Mouse (Mus musculus) gastrocnemius, adult 2 months (tissue): ENCODE data around the gene Spg7. TPM values are rescaled to one million over a fixed set of nuclear protein-coding genes. Genes with fewer than 3 reads are reported as not detected.

ENCODE experiments used
- DNase-seq: peaks from one replicate; pipeline ENCODE4 v3.0.0; 2022
- H3K27ac ChIP-seq: fragments of 200-600 bp; 2 replicates; pipeline ENCODE4 v1.8.1; 2022; ENCODE audit warnings: mild to moderate bottlenecking
- H3K4me3 ChIP-seq: fragments of 200-600 bp; 2 replicates; pipeline ENCODE4 v1.8.1; 2022; ENCODE audit warnings: mild to moderate bottlenecking, moderate library complexity
- CTCF ChIP-seq: fragments of 200-600 bp; IDR thresholded peaks from 2 replicates; pipeline ENCODE4 v1.8.1; 2022; ENCODE audit warnings: antibody characterized with exemption, mild to moderate bottlenecking, moderate library complexity
- intact Hi-C: fragments of 180-260 bp; cut with DNase I; formaldehyde crosslinking; loops from one replicate; pipeline ENCODE4 v1.15.1; 2025
- total RNA-seq, 2 experiments: library from RNA; stranded (reverse); gene quantifications; 2 replicates each; pipeline ENCODE4 v1.2.3; 2021

Spg7 gene
- total RNA-seq, 2 experiments from 2014 or later: 67.4 to 74.9 TPM

GRCm38 (mm10) chr8:123031321-123031978 is 31.3 kb upstream of the Spg7 start:
- Histone ChIP-seq H3K27ac (peak overlapping the region; percentile 31; the same call in 1 of the 2 replicates), H3K4me3 (no peak overlapping the region)
- intact Hi-C loops: no loop called here
- DNase-seq: no peak
- TF ChIP-seq CTCF: no peak

- no peak overlapping the region for H3K4me3 ChIP-seq
- no peak overlapping the region for H3K27ac ChIP-seq
- DNase-seq: no peak
- no peak for TF ChIP-seq CTCF
- intact Hi-C loops: no loop called here
Observed at GRCm38 (mm10) chr8:123032730-123033129, 30.0 kb upstream of the Spg7 start.

- Histone ChIP-seq H3K4me3 (no peak overlapping the region), H3K27ac (no peak overlapping the region)
- no peak for DNase-seq
- intact Hi-C loops: no loop called here
- TF ChIP-seq CTCF: no peak
Observed at GRCm38 (mm10) chr8:123033431-123033830, 29.3 kb upstream of the Spg7 start.

- Histone ChIP-seq H3K4me3 (no peak overlapping the region), H3K27ac (0 out of 2 replicates have a peak overlapping the region, but pooled peaks have one; percentile 24)
- DNase-seq: no peak
- TF ChIP-seq CTCF: no peak
- intact Hi-C loops: no loop called here
Observed at GRCm38 (mm10) chr8:123034171-123034570, 28.6 kb upstream of the Spg7 start.

- Histone ChIP-seq H3K27ac (peak overlapping the region; percentile 59), H3K4me3 (no peak overlapping the region)
- intact Hi-C loops: loop anchor here (5.0 kb wide), 1 partner anchor 50 kb away; no protein-coding TSS in a partner anchor
- DNase-seq: peak; percentile 45
- TF ChIP-seq CTCF: no peak
Observed at GRCm38 (mm10) chr8:123036956-123037355, 25.8 kb upstream of the Spg7 start.

- peak overlapping the region; percentile 59 for H3K27ac ChIP-seq
- intact Hi-C loops: loop anchor here (5.0 kb wide), 1 partner anchor 50 kb away; no protein-coding TSS in a partner anchor
- DNase-seq: no peak
Observed at GRCm38 (mm10) chr8:123037487-123037886, 25.3 kb upstream of the Spg7 start.

GRCm38 (mm10) chr8:123038351-123038750 is 24.4 kb upstream of the Spg7 start:
- no peak for DNase-seq
- Histone ChIP-seq H3K4me3 (no peak overlapping the region), H3K27ac (peak overlapping the region; percentile 1; the same call in 1 of the 2 replicates)
- intact Hi-C loops: loop anchor here (5.0 kb wide), 1 partner anchor 51 kb away; no protein-coding TSS in a partner anchor
- no peak for TF ChIP-seq CTCF

More at GRCm38 (mm10) chr8:123037487-123037886, 25.3 kb upstream of the Spg7 start:
- H3K4me3 ChIP-seq: no peak overlapping the region
- TF ChIP-seq CTCF: no peak

GRCm38 (mm10) chr8:123039376-123040109 is 23.2 kb upstream of the Spg7 start:
- intact Hi-C loops: loop anchor here (5.0 kb wide), 1 partner anchor 52 kb away; no protein-coding TSS in a partner anchor

GRCm38 (mm10) chr8:123040110-123040650 is 22.6 kb upstream of the Spg7 start:
- Histone ChIP-seq H3K27ac (peak overlapping the region; percentile 95), H3K4me3 (peak overlapping the region; percentile 98)
- no peak for DNase-seq
- no peak for TF ChIP-seq CTCF
- intact Hi-C loops: no loop called here

More at GRCm38 (mm10) chr8:123039376-123040109, 23.2 kb upstream of the Spg7 start:
- Histone ChIP-seq H3K4me3 (peak overlapping the region; percentile 98; the same call in 1 of the 2 replicates), H3K27ac (peak overlapping the region; percentile 95)
- no peak for DNase-seq
- no peak for TF ChIP-seq CTCF

GRCm38 (mm10) chr8:123041008-123041773 is 21.6 kb upstream of the Spg7 start:
- peak; percentile 80 for DNase-seq
- peak overlapping the region; percentile 95 for H3K27ac ChIP-seq

GRCm38 (mm10) chr8:123041774-123042105 is 21.0 kb upstream of the Spg7 start:
- TF ChIP-seq CTCF: no peak
- intact Hi-C loops: loop anchor here (1.0 kb wide), 1 partner anchor 135 kb away; no protein-coding TSS in a partner anchor
- Histone ChIP-seq H3K4me3 (peak overlapping the region; percentile 98), H3K27ac (peak overlapping the region; percentile 95)
- DNase-seq: peak; percentile 63

More at GRCm38 (mm10) chr8:123041008-123041773, 21.6 kb upstream of the Spg7 start:
- H3K4me3 ChIP-seq: peak overlapping the region; percentile 98
- intact Hi-C loops: no loop called here
- no peak for TF ChIP-seq CTCF
